Mouse (Mus musculus) spleen, adult 10 weeks (tissue): Measurements from ENCODE around the gene Vmn2r26. TPM values are rescaled to one million over a fixed set of nuclear protein-coding genes. Genes with fewer than 3 reads are reported as not detected.

Experiments used
- polyA plus RNA-seq: library from polyadenylated mRNA; stranded (reverse); fragments of 350-450 nt; fragmentation: Illumina TruSeq; extraction: RNeasy Lipid Tissue Mini Kit (QIAGEN cat#74804); gene quantifications from one replicate; pipeline ENCODE4 v1.2.3, GENCODE M21; 2015; ENCODE audit warnings: low replicate concordance; ENCODE audit not compliant: insufficient read depth

Gene Vmn2r26
- polyA plus RNA-seq = not detected

DNA sequence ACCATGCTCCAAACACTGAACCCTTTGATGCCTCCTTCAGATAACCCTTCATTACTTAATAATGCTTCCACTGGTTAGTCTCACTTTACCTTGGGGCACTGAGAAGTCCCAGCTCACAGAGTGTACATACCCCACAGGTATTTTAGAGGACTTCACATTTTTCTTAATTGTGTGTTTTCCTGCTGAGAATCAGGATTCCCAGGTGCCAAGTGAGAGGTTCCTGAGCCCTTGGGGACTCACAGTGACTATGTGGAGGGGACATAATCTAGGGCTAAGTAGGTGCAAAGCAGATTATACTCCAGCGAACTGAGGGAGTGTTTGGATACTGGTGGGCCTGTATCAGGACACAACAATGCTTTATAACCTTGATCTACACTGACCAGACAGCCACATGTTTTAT lies at the start of gene Vmn2r26:
TSS of gene Vmn2r26 (plus strand) at position 301 of the 400 bp plus-strand sequence.

Other genes with a start within 250 kb of the Vmn2r26 start
- gene Vmn2r24, start 245.7 kb upstream of the Vmn2r26 start, polyA plus RNA-seq = not detected
- not detected for gene Vmn2r25, start 171.1 kb upstream of the Vmn2r26 start, polyA plus RNA-seq
- not detected for gene Vmn2r27, start 207.3 kb downstream of the Vmn2r26 start, polyA plus RNA-seq